Mouse (Mus musculus) myocyte (in vitro differentiated cells): ENCODE measurements at regions not wholly inside any gene's neighbourhood (a gene's known extent, or its start where the extent isn't known, plus 50 kb on each side); places are given as distances from the start of the nearest gene placed in this dataset.

Experiments used
- CEBPB ChIP-seq: IDR thresholded peaks from 2 replicates; pipeline ENCODE4 v1.6.1; 2011; ENCODE audit warnings: mild to moderate bottlenecking, moderate library complexity; ENCODE audit not compliant: poor library complexity, insufficient read depth, severe bottlenecking
- E2F4 ChIP-seq: IDR thresholded peaks from one replicate; pipeline ENCODE4 v1.6.1; 2011; ENCODE audit warnings: mild to moderate bottlenecking, control low read depth, moderate library complexity; ENCODE audit not compliant: insufficient read depth
- MAX ChIP-seq: IDR thresholded peaks from one replicate; pipeline ENCODE4 v1.6.1; 2011; ENCODE audit warnings: low read depth, mild to moderate bottlenecking, control low read depth
- MYOD1 ChIP-seq, 3 experiments: IDR thresholded peaks; one replicate each; pipeline ENCODE4 v1.6.1; 2011; ENCODE audit warnings: control low read depth in 2 of 3, low read depth in 2 of 3, mild to moderate bottlenecking in 2 of 3, moderate library complexity in 1 of 3; ENCODE audit not compliant: insufficient read length in 2 of 3, control insufficient read depth in 1 of 3
- MYOG ChIP-seq, 3 experiments: IDR thresholded peaks; one replicate each; pipeline ENCODE4 v1.6.1; 2011; ENCODE audit warnings: control low read depth in 2 of 3, low read depth in 2 of 3, mild to moderate bottlenecking in 2 of 3; ENCODE audit not compliant: insufficient read length in 2 of 3, control insufficient read depth in 1 of 3, insufficient read depth in 1 of 3
- POLR2A ChIP-seq: IDR thresholded peaks from one replicate; pipeline ENCODE4 v1.6.1; 2011; ENCODE audit warnings: low read depth, mild to moderate bottlenecking, control low read depth, moderate library complexity; ENCODE audit not compliant: insufficient read length
- POLR2AphosphoS2 ChIP-seq: IDR thresholded peaks from one replicate; pipeline ENCODE4 v1.6.1; 2011; ENCODE audit warnings: low read depth, control low read depth; ENCODE audit not compliant: insufficient read length
- TCF12 ChIP-seq: IDR thresholded peaks from one replicate; pipeline ENCODE4 v1.6.1; 2011; ENCODE audit warnings: mild to moderate bottlenecking, control low read depth; ENCODE audit not compliant: poor library complexity, insufficient read depth, severe bottlenecking
- TCF3 ChIP-seq: IDR thresholded peaks from one replicate; pipeline ENCODE4 v1.6.1; 2011; ENCODE audit warnings: low read depth, control low read depth; ENCODE audit not compliant: insufficient read length
- USF1 ChIP-seq: IDR thresholded peaks from one replicate; pipeline ENCODE4 v1.6.1; 2011; ENCODE audit warnings: low read depth, mild to moderate bottlenecking, control low read depth, moderate library complexity

DNA sequence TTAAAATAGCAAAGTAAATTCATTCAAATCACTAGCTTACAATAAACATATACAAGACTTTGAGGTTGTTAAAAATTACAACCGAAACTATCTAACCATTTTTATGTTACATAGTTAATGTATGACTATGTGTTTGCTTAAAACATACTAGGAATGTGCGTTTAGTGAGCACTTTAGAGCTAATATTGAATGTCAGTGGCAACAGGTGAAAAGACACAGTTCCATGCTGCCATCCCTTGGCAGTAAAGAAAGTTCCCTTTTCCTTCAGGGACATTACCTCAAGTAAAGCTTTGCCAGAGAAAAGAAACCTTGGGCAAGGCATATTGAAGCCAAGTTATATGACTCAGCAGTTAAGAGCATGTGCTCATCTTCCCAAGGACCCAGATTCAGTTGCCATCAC lies 265.0 kb upstream of the Rarb start:
- TF ChIP-seq POLR2A, result no peak
- TF ChIP-seq TCF12, result no peak
- TF ChIP-seq USF1, result no peak
- TF ChIP-seq MAX, result no peak
- no peak for TF ChIP-seq E2F4
- no peak for TF ChIP-seq MYOG (IDR thresholded peaks at IDR 0.05; ENCODE audit: control insufficient read depth in 1 of 3, insufficient read depth in 1 of 3, insufficient read length in 2 of 3, low read depth in 2 of 3)
- no peak for TF ChIP-seq POLR2AphosphoS2
- TF ChIP-seq MYOD1 (IDR thresholded peaks at IDR 0.05; ENCODE audit: control insufficient read depth in 1 of 3, insufficient read length in 2 of 3, low read depth in 2 of 3), result no peak
- TF ChIP-seq CEBPB, result no peak
- no peak for TF ChIP-seq TCF3
